Mouse (Mus musculus) liver, embryonic 12.5 days (tissue): ENCODE results near the gene Slc25a26. TPM values are rescaled to one million over a fixed set of nuclear protein-coding genes. Genes with fewer than 3 reads are reported as not detected.
"Not testable (repeated sequence)": the region's sequence is repeated elsewhere in the genome, so short reads cannot be mapped to it uniquely, and the experiment has no call there.

Source experiments
- ATAC-seq: fragments of 200-750 bp; cut with Nextera tagmentation; 2 replicates; pipeline ENCODE4 v1.8.0; 2017; ENCODE audit warnings: moderate number of reproducible peaks, mild to moderate bottlenecking, moderate library complexity
- H3K27ac ChIP-seq: fragments of 300-500 bp; sonication (generic); 2 replicates; pipeline ENCODE4 v1.5.1; 2016; ENCODE audit warnings: mild to moderate bottlenecking
- H3K27me3 ChIP-seq: fragments of 300-500 bp; sonication (generic); replicated peaks from 2 replicates; pipeline ENCODE4 v1.6.1; 2016; ENCODE audit warnings: mild to moderate bottlenecking, moderate library complexity
- H3K36me3 ChIP-seq: fragments of 300-500 bp; sonication (generic); 2 replicates; pipeline ENCODE4 v1.6.1; 2016; ENCODE audit warnings: mild to moderate bottlenecking, moderate library complexity
- H3K4me1 ChIP-seq: fragments of 300-500 bp; sonication (generic); 2 replicates; pipeline ENCODE4 v1.6.1; 2016
- H3K4me2 ChIP-seq: fragments of 300-500 bp; sonication (generic); 2 replicates; pipeline ENCODE4 v1.6.1; 2016; ENCODE audit warnings: mild to moderate bottlenecking, moderate library complexity
- H3K4me3 ChIP-seq: fragments of 300-500 bp; sonication (generic); 2 replicates; pipeline ENCODE4 v1.5.1; 2016; ENCODE audit warnings: mild to moderate bottlenecking, moderate library complexity
- H3K9ac ChIP-seq: fragments of 300-500 bp; sonication (generic); 2 replicates; pipeline ENCODE4 v1.6.1; 2016; ENCODE audit warnings: mild to moderate bottlenecking, moderate library complexity
- H3K9me3 ChIP-seq: fragments of 300-500 bp; sonication (generic); replicated peaks from 2 replicates; pipeline ENCODE4 v1.6.1; 2016; ENCODE audit warnings: mild to moderate bottlenecking, moderate library complexity
- WGBS: fragments of 180-500 bp; shearing (Covaris S2); methylation state at CpG from one replicate; pipeline ENCODE4 v1.1.7; 2016; ENCODE audit not compliant: insufficient replicate concordance; 5-methylcytosine and 5-hydroxymethylcytosine counted together
- polyA plus RNA-seq: library from polyadenylated mRNA; unstranded; fragments of >200 nt; fragmentation: Nextera tagmentation; extraction: Ambion mirVana; gene quantifications from 2 replicates; pipeline ENCODE4 v1.2.1, GENCODE M21; 2016

The Slc25a26 gene
- polyA plus RNA-seq, 1 experiment from 2014 or later = 4.9 TPM

GRCm38 (mm10) chr6:94558603-94559002 lies 58.5 kb downstream of the Slc25a26 start:
- not testable (repeated sequence) for H3K9ac ChIP-seq, H3K27me3 ChIP-seq, H3K4me3 ChIP-seq, H3K36me3 ChIP-seq, H3K27ac ChIP-seq, ATAC-seq, H3K4me1 ChIP-seq, H3K4me2 ChIP-seq, H3K9me3 ChIP-seq
- 60% methylated on average over 1 of the region's 1 CpGs for WGBS

GRCm38 (mm10) chr6:94560896-94561295 lies 60.8 kb downstream of the Slc25a26 start:
- ATAC-seq = no peak
- H3K4me1 ChIP-seq = no peaks in the 10 kb centered on the region
- H3K27ac ChIP-seq = no peak overlapping the region
- no peaks in the 10 kb centered on the region for H3K9me3 ChIP-seq
- H3K9ac ChIP-seq = no peak overlapping the region
- H3K27me3 ChIP-seq = no peaks in the 10 kb centered on the region
- no peak overlapping the region for H3K4me3 ChIP-seq
- 0 out of 2 replicates have a peak, but pooled peaks cover 2% of the 10 kb centered on the region for H3K36me3 ChIP-seq
- H3K4me2 ChIP-seq = no peak overlapping the region
- WGBS = 74% methylated on average over 1 of the region's 1 CpGs

- H3K9ac ChIP-seq = no peak overlapping the region
- 60% methylated on average over 1 of the region's 1 CpGs for WGBS
These were observed 61.2 kb downstream of the Slc25a26 start for GRCm38 (mm10) chr6:94561346-94561745.

GRCm38 (mm10) chr6:94563203-94563940 lies 63.2 kb downstream of the Slc25a26 start:
- H3K36me3 ChIP-seq = 0 out of 2 replicates have a peak, but pooled peaks cover 2% of the 10 kb centered on the region
- H3K4me1 ChIP-seq = no peaks in the 10 kb centered on the region
- no peaks in the 10 kb centered on the region for H3K27me3 ChIP-seq
- no peak overlapping the region for H3K4me2 ChIP-seq
- no peaks in the 10 kb centered on the region for H3K9me3 ChIP-seq
- ATAC-seq = no peak
- 56% methylated on average over 8 of the region's 8 CpGs for WGBS
- no peak overlapping the region for H3K27ac ChIP-seq
- no peak overlapping the region for H3K4me3 ChIP-seq
- H3K9ac ChIP-seq = no peak overlapping the region

More at GRCm38 (mm10) chr6:94561346-94561745, 61.2 kb downstream of the Slc25a26 start:
- H3K4me1 ChIP-seq = no peaks in the 10 kb centered on the region
- H3K9me3 ChIP-seq = no peaks in the 10 kb centered on the region
- H3K27me3 ChIP-seq = no peaks in the 10 kb centered on the region
- H3K4me3 ChIP-seq = no peak overlapping the region
- no peak overlapping the region for H3K4me2 ChIP-seq
- H3K36me3 ChIP-seq = 0 out of 2 replicates have a peak, but pooled peaks cover 2% of the 10 kb centered on the region
- no peak for ATAC-seq
- H3K27ac ChIP-seq = no peak overlapping the region

- WGBS = 74% methylated on average over 2 of the region's 2 CpGs
These were observed 65.6 kb downstream of the Slc25a26 start for GRCm38 (mm10) chr6:94565766-94566165.

GRCm38 (mm10) chr6:94568040-94568439 lies 67.9 kb downstream of the Slc25a26 start:
- Histone ChIP-seq H3K4me1 (no peaks in the 10 kb centered on the region), H3K4me3 (no peak overlapping the region), H3K9ac (no peak overlapping the region), H3K27me3 (no peaks in the 10 kb centered on the region), H3K4me2 (no peak overlapping the region), H3K9me3 (no peaks in the 10 kb centered on the region), H3K36me3 (no peaks in the 10 kb centered on the region), H3K27ac (no peak overlapping the region)
- WGBS = 64% methylated on average over 2 of the region's 2 CpGs
- no peak for ATAC-seq

More at GRCm38 (mm10) chr6:94565766-94566165, 65.6 kb downstream of the Slc25a26 start:
- Histone ChIP-seq H3K36me3 (no peaks in the 10 kb centered on the region), H3K9me3 (no peaks in the 10 kb centered on the region), H3K27me3 (no peaks in the 10 kb centered on the region), H3K4me3 (no peak overlapping the region), H3K4me1 (no peaks in the 10 kb centered on the region), H3K27ac (no peak overlapping the region), H3K4me2 (no peak overlapping the region), H3K9ac (no peak overlapping the region)
- ATAC-seq = no peak

- Histone ChIP-seq H3K4me3 (no peak overlapping the region), H3K9me3 (no peaks in the 10 kb centered on the region), H3K27ac (no peak overlapping the region), H3K9ac (no peak overlapping the region), H3K27me3 (no peaks in the 10 kb centered on the region), H3K36me3 (no peaks in the 10 kb centered on the region), H3K4me2 (no peak overlapping the region), H3K4me1 (no peaks in the 10 kb centered on the region)
- WGBS = 75% methylated on average over 9 of the region's 9 CpGs
- no peak for ATAC-seq
These were observed 75.5 kb downstream of the Slc25a26 start for GRCm38 (mm10) chr6:94575526-94576166.

GRCm38 (mm10) chr6:94577991-94578390 lies 77.9 kb downstream of the Slc25a26 start:
- Histone ChIP-seq H3K27me3 (no peaks in the 10 kb centered on the region), H3K4me1 (no peaks in the 10 kb centered on the region), H3K27ac (no peak overlapping the region), H3K4me3 (no peak overlapping the region), H3K36me3 (no peaks in the 10 kb centered on the region), H3K4me2 (no peak overlapping the region), H3K9ac (no peak overlapping the region), H3K9me3 (no peaks in the 10 kb centered on the region)
- ATAC-seq = no peak
- 88% methylated on average over 8 of the region's 8 CpGs for whole genome bisulfite sequencing

- no peak overlapping the region for H3K4me2 ChIP-seq
- H3K4me1 ChIP-seq = no peaks in the 10 kb centered on the region
- no peaks in the 10 kb centered on the region for H3K9me3 ChIP-seq
- H3K36me3 ChIP-seq = no peaks in the 10 kb centered on the region
- no peak overlapping the region for H3K9ac ChIP-seq
- no peak overlapping the region for H3K27ac ChIP-seq
- H3K4me3 ChIP-seq = no peak overlapping the region
- H3K27me3 ChIP-seq = no peaks in the 10 kb centered on the region
- 67% methylated on average over 9 of the region's 9 CpGs for WGBS
- no peak for ATAC-seq
These were observed 81.9 kb downstream of the Slc25a26 start for GRCm38 (mm10) chr6:94582055-94582454.

GRCm38 (mm10) chr6:94584147-94584695 lies 84.1 kb downstream of the Slc25a26 start:
- Histone ChIP-seq H3K27me3 (no peaks in the 10 kb centered on the region), H3K4me1 (no peaks in the 10 kb centered on the region), H3K4me3 (no peak overlapping the region), H3K27ac (no peak overlapping the region), H3K4me2 (no peak overlapping the region), H3K36me3 (no peaks in the 10 kb centered on the region), H3K9ac (no peak overlapping the region), H3K9me3 (0 out of 2 replicates have a peak, but pooled peaks cover 4% of the 10 kb centered on the region)
- 81% methylated on average over 9 of the region's 9 CpGs for WGBS
- no peak for ATAC-seq

- Histone ChIP-seq H3K27me3 (no peaks in the 10 kb centered on the region), H3K36me3 (no peaks in the 10 kb centered on the region), H3K9ac (no peak overlapping the region), H3K27ac (no peak overlapping the region), H3K9me3 (0 out of 2 replicates have a peak, but pooled peaks cover 4% of the 10 kb centered on the region), H3K4me1 (no peaks in the 10 kb centered on the region), H3K4me2 (no peak overlapping the region), H3K4me3 (no peak overlapping the region)
- 66% methylated on average over 4 of the region's 4 CpGs for WGBS
- no peak for ATAC-seq
These were observed 84.8 kb downstream of the Slc25a26 start for GRCm38 (mm10) chr6:94584976-94585375.

- WGBS = 88% methylated on average over 4 of the region's 4 CpGs
- Histone ChIP-seq H3K4me2 (no peak overlapping the region), H3K9me3 (0 out of 2 replicates have a peak, but pooled peaks cover 4% of the 10 kb centered on the region), H3K4me3 (no peak overlapping the region), H3K27me3 (no peaks in the 10 kb centered on the region), H3K27ac (no peak overlapping the region), H3K9ac (no peak overlapping the region), H3K36me3 (no peaks in the 10 kb centered on the region), H3K4me1 (no peaks in the 10 kb centered on the region)
- ATAC-seq = no peak
These were observed 88.2 kb downstream of the Slc25a26 start for GRCm38 (mm10) chr6:94588365-94588764.
